Mouse (Mus musculus) forebrain, embryonic 12.5 days (tissue): ENCODE measurements around the gene 1110017D15Rik. TPM values are rescaled to one million over a fixed set of nuclear protein-coding genes. Genes with fewer than 3 reads are reported as not detected.

Experiments
- ATAC-seq: fragments of 200-750 bp; cut with Nextera tagmentation; 2 replicates; pipeline ENCODE4 v1.8.0; 2017; ENCODE audit warnings: moderate TSS enrichment; ENCODE audit not compliant: low FRiP score
- H3K27ac ChIP-seq: fragments of 300-500 bp; sonication (generic); 2 replicates; pipeline ENCODE4 v1.5.1; 2016; ENCODE audit warnings: mild to moderate bottlenecking
- H3K27me3 ChIP-seq: fragments of 300-500 bp; sonication (generic); 2 replicates; pipeline ENCODE4 v1.6.1; 2016; ENCODE audit warnings: mild to moderate bottlenecking
- H3K36me3 ChIP-seq: fragments of 300-500 bp; sonication (generic); replicated peaks from 2 replicates; pipeline ENCODE4 v1.6.1; 2016; ENCODE audit warnings: mild to moderate bottlenecking
- H3K4me1 ChIP-seq: fragments of 300-500 bp; sonication (generic); 2 replicates; pipeline ENCODE4 v1.6.1; 2016
- H3K4me2 ChIP-seq: fragments of 300-500 bp; sonication (generic); 2 replicates; pipeline ENCODE4 v1.6.1; 2016; ENCODE audit warnings: mild to moderate bottlenecking, moderate library complexity
- H3K4me3 ChIP-seq: fragments of 300-500 bp; sonication (generic); replicated peaks from 2 replicates; pipeline ENCODE4 v1.5.1; 2016; ENCODE audit warnings: mild to moderate bottlenecking
- H3K9ac ChIP-seq: fragments of 300-500 bp; sonication (generic); 2 replicates; pipeline ENCODE4 v1.6.1; 2016; ENCODE audit warnings: mild to moderate bottlenecking
- H3K9me3 ChIP-seq: fragments of 300-500 bp; sonication (generic); 2 replicates; pipeline ENCODE4 v1.6.1; 2016
- WGBS: fragments of 180-500 bp; shearing (Covaris S2); methylation state at CpG from one replicate; pipeline ENCODE4 v1.1.7; 2016; 5-methylcytosine and 5-hydroxymethylcytosine counted together
- polyA plus RNA-seq: library from polyadenylated mRNA; unstranded; fragments of >200 nt; fragmentation: Nextera tagmentation; extraction: Ambion mirVana; gene quantifications from 2 replicates; pipeline ENCODE4 v1.2.1, GENCODE M21; 2016

The 1110017D15Rik gene
- polyA plus RNA-seq, 1 experiment from 2014 or later: 10.5 TPM

DNA sequence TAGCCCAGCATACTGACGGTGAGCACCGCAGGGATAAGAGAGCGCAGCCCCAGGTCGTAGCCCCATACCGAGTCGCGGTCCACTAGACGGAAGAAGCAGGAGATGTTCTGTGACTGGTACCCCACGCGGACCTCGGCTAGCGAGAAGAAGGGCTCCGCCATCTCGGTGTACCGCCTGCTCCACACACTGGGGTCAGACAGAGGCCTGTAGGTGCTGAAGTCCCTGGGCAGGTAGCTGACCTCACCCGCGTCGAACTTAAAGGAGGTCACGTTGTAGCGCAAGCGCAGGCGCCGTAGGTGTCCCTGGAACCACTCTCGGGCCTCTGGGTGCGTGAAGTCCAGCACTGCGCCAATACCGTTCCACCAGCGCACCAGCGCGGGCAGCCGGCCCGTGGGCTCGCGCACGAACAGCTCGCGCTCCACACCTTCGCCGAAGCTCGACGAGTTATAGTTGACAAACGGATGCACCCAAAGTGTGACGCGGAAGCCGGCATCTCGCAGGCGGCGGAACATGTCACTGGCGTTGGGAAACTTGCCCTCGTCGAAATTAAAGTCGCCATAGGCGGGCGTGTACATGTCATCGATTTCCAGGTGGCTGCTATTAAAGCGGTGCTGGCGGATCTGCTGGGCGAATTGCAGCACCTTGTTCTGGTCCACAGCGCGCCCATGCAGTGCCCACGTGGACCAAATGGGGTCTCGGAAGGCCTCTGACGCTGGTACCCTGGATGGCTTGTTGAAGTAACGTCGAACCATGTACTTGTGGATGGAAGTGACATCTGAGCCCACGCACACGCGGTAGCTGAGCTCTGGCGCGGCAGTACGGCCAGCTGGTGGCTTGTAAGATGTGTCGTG lies 18.9 kb downstream of the 1110017D15Rik start:
- peaks cover 82% of the 10 kb centered on the region for H3K27me3 ChIP-seq
- H3K36me3 ChIP-seq: no peaks in the 10 kb centered on the region
- peak overlapping the region; percentile 55 for H3K4me2 ChIP-seq
- no peak for ATAC-seq
- H3K9ac ChIP-seq: peak overlapping the region; percentile 17; the same call in 1 of the 2 replicates
- H3K4me1 ChIP-seq: peaks cover 38% of the 10 kb centered on the region
- H3K27ac ChIP-seq: no peak overlapping the region
- peak overlapping the region; percentile 39 for H3K4me3 ChIP-seq
- no peaks in the 10 kb centered on the region for H3K9me3 ChIP-seq
- WGBS: 6% methylated on average over 72 of the region's 72 CpGs

DNA sequence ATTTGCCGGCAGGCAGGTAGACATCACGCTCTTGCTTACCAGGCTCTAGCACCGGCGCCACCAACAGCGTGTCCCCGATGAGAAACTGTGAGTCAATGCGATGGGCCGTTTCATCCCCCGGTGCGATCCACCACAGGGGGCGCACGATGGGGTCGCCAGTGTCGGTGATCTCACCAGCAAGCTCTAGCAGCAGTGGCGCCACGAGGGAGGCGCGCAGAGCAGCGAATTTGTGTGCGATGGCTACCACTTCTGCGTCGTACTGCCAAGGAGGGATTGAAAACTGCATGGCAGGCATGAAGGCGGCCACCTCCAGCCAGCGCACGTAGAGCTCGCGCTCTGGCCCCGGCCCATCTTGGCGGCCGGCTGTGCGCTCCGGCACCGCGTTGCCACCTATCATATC lies 19.6 kb downstream of the 1110017D15Rik start:
- Histone ChIP-seq H3K4me3 (peak overlapping the region; percentile 39), H3K36me3 (no peaks in the 10 kb centered on the region), H3K4me1 (peaks cover 32% of the 10 kb centered on the region), H3K4me2 (peak overlapping the region; percentile 55), H3K9ac (peak overlapping the region; percentile 17; the same call in 1 of the 2 replicates), H3K27me3 (peaks cover 80% of the 10 kb centered on the region), H3K27ac (no peak overlapping the region), H3K9me3 (no peaks in the 10 kb centered on the region)
- WGBS: 2% methylated on average over 34 of the region's 34 CpGs
- 0 out of 2 replicates have a peak, but pooled peaks have one; percentile 21 for ATAC-seq

DNA sequence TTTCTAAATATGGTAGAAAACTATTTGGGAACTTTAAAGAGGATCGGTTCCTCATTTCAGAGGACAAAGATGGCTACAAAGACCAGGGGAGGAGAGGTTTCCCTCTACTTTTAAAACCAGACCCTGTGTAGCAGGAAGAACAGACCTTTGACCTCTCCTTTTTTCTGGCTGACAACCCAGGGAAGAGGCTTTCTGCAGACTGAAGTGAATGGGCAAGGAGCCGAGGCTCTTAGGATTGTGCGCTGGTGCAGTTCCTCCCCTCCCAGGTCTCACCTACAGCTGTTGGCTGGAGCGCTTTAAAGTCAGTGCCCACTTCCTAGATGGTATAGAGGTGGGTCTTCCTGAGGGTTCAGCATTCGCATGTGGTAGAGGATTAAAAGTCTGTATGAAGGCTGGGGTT lies 20.1 kb downstream of the 1110017D15Rik start:
- Histone ChIP-seq H3K27ac (no peak overlapping the region), H3K4me3 (no peak overlapping the region), H3K27me3 (peaks cover 74% of the 10 kb centered on the region), H3K4me2 (no peak overlapping the region), H3K9me3 (no peaks in the 10 kb centered on the region), H3K9ac (no peak overlapping the region), H3K4me1 (peaks cover 26% of the 10 kb centered on the region), H3K36me3 (no peaks in the 10 kb centered on the region)
- 47% methylated on average over 5 of the region's 5 CpGs for WGBS
- ATAC-seq: no peak

DNA sequence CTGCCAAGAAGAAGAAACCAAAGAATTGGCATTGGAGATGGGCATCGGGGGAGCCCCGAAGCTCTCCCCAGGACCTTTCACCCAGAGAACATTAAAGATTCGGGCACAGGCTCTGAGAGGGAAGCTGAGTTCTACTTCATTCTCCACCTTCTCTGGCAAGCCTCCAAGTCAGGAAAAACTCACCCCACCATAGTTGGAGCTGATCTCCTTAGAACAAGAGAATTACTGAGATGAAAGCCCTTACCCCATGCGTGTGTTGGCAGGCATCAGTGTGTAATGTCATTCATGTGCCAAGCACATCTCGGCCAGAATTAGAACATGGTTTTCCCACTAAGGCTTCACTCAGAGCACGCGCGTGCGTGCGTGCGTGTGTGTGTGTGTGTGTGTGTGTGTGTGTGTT lies 21.3 kb downstream of the 1110017D15Rik start:
- H3K4me1 ChIP-seq: peaks cover 21% of the 10 kb centered on the region
- no peak overlapping the region for H3K9ac ChIP-seq
- H3K4me2 ChIP-seq: no peak overlapping the region
- no peak overlapping the region for H3K4me3 ChIP-seq
- H3K9me3 ChIP-seq: no peaks in the 10 kb centered on the region
- H3K36me3 ChIP-seq: no peaks in the 10 kb centered on the region
- H3K27ac ChIP-seq: no peak overlapping the region
- ATAC-seq: no peak
- whole genome bisulfite sequencing: 80% methylated on average over 11 of the region's 11 CpGs
- peaks cover 62% of the 10 kb centered on the region for H3K27me3 ChIP-seq

DNA sequence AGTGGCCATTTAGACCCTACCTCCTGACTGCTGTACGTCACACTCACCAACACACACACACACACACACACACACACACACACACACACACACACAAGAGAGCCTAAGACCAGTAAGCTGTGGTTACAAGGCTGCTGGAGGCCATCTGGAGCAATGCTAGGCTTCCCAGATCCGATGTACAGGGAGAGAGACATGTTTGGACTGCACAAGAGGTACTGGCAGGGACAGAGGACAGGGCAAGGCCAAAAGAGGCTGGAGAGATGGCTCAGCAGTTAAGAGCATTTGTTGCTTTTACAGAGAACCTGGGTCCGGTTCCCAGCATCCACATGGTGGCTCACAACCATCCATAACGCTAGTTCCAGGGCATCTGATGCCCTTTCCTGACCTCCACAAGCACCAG lies 22.1 kb downstream of the 1110017D15Rik start:
- H3K36me3 ChIP-seq: no peaks in the 10 kb centered on the region
- H3K9me3 ChIP-seq: no peaks in the 10 kb centered on the region
- no peak overlapping the region for H3K9ac ChIP-seq
- H3K4me1 ChIP-seq: peaks cover 21% of the 10 kb centered on the region
- WGBS: 92% methylated on average over 4 of the region's 4 CpGs
- no peak overlapping the region for H3K27ac ChIP-seq
- ATAC-seq: no peak
- no peak overlapping the region for H3K4me3 ChIP-seq
- H3K4me2 ChIP-seq: no peak overlapping the region
- H3K27me3 ChIP-seq: peaks cover 54% of the 10 kb centered on the region

DNA sequence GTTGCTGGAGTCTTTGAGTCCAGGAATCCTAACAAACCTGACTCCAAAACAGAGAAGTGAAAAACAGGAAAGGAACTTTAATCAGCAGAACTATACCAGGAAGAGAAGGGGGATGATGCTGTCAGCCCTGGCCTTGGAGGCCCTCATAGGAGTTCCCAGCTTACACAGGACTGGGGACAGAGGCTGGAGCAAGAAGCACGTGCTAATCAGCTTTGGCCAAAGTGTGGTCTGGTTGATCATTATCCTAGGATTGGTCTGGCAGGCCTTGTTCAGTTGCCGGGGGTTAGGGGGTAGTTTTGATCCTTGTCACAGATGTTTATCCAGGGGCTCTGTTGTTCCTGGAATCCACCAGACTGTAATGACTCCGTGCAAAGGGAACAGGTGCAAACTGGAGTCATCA lies 22.8 kb downstream of the 1110017D15Rik start:
- peaks cover 21% of the 10 kb centered on the region for H3K4me1 ChIP-seq
- 60% methylated on average over 3 of the region's 3 CpGs for WGBS
- H3K4me3 ChIP-seq: no peak overlapping the region
- no peak overlapping the region for H3K9ac ChIP-seq
- no peaks in the 10 kb centered on the region for H3K36me3 ChIP-seq
- no peak for ATAC-seq
- H3K27me3 ChIP-seq: peaks cover 48% of the 10 kb centered on the region
- H3K9me3 ChIP-seq: no peaks in the 10 kb centered on the region
- no peak overlapping the region for H3K27ac ChIP-seq
- no peak overlapping the region for H3K4me2 ChIP-seq

DNA sequence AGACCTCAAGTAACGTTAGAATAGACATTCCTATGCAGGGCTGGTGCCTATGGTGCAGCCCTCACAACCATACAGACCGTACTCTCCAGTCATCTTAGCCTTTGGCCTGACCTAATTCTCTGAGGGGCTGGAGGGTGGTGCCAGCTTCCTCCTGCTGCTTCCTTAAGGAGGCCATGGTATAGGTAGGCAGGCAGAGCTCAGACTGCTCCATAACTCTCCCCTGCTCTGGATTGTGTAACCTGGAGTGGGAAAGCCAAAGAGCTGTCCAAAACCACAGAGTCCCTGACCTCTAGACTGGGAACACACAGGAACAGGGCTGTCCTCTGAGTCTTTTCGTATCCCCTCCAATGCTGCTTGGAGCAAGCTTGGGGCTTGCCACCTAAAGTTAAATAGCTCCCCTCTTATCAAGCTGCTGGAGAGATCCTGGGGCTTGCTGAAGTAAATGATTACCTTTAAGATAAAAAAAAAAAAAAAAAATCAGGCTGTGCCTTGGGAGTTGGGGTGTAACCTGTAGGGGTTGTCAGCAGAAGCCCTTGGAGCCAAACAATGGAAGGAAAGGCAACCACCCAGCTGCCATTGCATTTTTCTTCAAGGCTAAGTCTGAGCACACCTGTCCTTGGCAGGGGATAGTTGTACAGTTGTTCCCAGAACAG lies 23.5 kb downstream of the 1110017D15Rik start:
- Histone ChIP-seq H3K27ac (no peak overlapping the region), H3K4me2 (no peak overlapping the region), H3K4me1 (peaks cover 13% of the 10 kb centered on the region), H3K36me3 (no peaks in the 10 kb centered on the region), H3K9me3 (no peaks in the 10 kb centered on the region), H3K4me3 (no peak overlapping the region), H3K9ac (no peak overlapping the region), H3K27me3 (peaks cover 40% of the 10 kb centered on the region)
- ATAC-seq: no peak
- 83% methylated on average over 3 of the region's 3 CpGs for WGBS

DNA sequence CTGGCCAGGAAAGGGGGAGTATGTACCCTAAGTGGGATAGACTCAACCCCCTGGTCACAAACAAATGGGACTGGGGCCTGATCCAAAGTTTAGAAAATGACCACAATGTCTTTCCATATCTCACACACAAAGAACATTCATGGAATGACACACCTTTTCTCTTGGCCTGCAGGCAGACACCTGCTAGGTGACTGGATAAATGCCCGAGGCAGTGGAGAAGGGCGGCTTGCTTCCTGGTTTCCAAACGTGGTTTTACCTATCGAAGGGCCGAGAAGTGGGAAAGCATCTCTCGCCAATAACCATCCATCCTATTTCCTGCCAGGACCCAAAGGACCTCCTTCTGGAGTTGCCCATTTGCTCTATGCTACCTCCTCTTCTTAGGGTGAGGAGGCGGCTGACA lies 24.2 kb downstream of the 1110017D15Rik start:
- Histone ChIP-seq H3K4me1 (peaks cover 7% of the 10 kb centered on the region), H3K36me3 (no peaks in the 10 kb centered on the region), H3K27me3 (peaks cover 33% of the 10 kb centered on the region), H3K9me3 (no peaks in the 10 kb centered on the region), H3K4me2 (no peak overlapping the region), H3K9ac (no peak overlapping the region), H3K27ac (no peak overlapping the region), H3K4me3 (no peak overlapping the region)
- 88% methylated on average over 7 of the region's 7 CpGs for WGBS
- no peak for ATAC-seq

DNA sequence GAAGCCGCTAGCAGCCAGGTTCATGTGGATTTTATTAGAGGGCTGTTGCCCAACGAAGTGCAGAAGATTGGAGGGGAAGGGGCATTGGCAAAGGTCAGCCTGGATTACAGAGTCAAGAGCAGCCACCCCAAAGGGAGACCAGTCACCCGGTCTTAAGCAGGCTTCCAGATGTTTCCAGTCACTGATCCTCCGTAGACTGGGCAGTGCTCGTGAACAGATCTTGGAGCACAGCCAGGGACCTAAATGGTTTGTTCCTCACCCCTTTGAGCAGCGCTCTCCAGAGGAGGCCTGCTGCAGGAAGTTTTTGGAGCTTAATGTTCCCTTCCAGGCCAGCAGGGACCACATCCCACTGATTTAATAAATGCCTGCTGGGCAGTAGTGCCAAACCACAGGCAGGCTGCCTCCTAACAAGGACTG lies 35.5 kb downstream of the 1110017D15Rik start:
- H3K9me3 ChIP-seq: no peaks in the 10 kb centered on the region
- H3K9ac ChIP-seq: no peak overlapping the region
- peak overlapping the region; percentile 20; the same call in 1 of the 2 replicates for H3K27ac ChIP-seq
- H3K4me3 ChIP-seq: no peak overlapping the region
- H3K36me3 ChIP-seq: peaks cover 13% of the 10 kb centered on the region; the same call in 1 of the 2 replicates
- H3K4me2 ChIP-seq: no peak overlapping the region
- WGBS: 65% methylated on average over 6 of the region's 6 CpGs
- ATAC-seq: no peak
- peaks cover 2% of the 10 kb centered on the region; the same call in 1 of the 2 replicates for H3K4me1 ChIP-seq
- no peaks in the 10 kb centered on the region for H3K27me3 ChIP-seq

DNA sequence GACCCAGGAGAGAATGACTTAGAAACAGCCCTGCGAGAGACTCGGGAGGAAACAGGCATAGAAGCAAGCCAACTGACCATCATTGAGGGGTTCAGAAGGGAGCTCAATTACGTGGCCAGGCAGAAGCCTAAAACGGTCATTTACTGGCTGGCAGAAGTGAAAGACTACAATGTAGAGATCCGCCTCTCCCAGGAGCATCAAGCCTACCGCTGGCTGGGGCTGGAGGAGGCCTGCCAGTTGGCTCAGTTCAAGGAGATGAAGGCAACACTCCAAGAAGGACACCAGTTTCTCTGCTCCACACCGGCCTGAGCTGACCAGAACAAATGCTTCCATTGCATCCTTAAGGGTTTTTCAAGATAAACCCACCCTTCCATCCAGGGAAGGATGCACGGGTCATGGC lies 36.9 kb downstream of the 1110017D15Rik start:
- H3K9ac ChIP-seq: no peak overlapping the region
- no peak for ATAC-seq
- no peak overlapping the region for H3K4me3 ChIP-seq
- H3K9me3 ChIP-seq: no peaks in the 10 kb centered on the region
- H3K4me2 ChIP-seq: no peak overlapping the region
- H3K27ac ChIP-seq: no peak overlapping the region
- no peaks in the 10 kb centered on the region for H3K27me3 ChIP-seq
- WGBS: 86% methylated on average over 8 of the region's 8 CpGs
- H3K4me1 ChIP-seq: peaks cover 2% of the 10 kb centered on the region; the same call in 1 of the 2 replicates
- peaks cover 13% of the 10 kb centered on the region; the same call in 1 of the 2 replicates for H3K36me3 ChIP-seq

DNA sequence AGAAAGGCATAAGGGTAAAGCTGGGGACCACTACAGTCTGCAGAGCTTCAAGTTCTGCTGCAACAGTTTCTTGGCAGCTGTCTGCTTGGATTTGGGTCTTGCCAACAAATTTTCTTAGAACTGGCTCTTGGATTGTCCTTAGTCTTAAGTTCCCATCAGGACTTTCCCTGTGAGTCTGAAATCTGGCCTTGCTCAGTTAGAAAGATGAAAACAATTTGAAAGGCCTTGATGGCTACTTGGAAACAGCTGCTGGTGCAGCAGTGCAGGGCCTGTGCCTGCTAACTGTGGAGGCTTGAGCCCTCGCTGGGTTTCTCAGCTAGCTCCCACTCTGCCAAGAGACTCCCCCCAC lies 37.7 kb downstream of the 1110017D15Rik start:
- Histone ChIP-seq H3K9me3 (no peaks in the 10 kb centered on the region), H3K4me1 (peaks cover 2% of the 10 kb centered on the region; the same call in 1 of the 2 replicates), H3K9ac (no peak overlapping the region), H3K4me2 (no peak overlapping the region), H3K36me3 (peaks cover 13% of the 10 kb centered on the region; the same call in 1 of the 2 replicates), H3K4me3 (no peak overlapping the region), H3K27ac (no peak overlapping the region), H3K27me3 (no peaks in the 10 kb centered on the region)
- WGBS: 75% methylated on average over 1 of the region's 1 CpGs
- ATAC-seq: no peak

DNA sequence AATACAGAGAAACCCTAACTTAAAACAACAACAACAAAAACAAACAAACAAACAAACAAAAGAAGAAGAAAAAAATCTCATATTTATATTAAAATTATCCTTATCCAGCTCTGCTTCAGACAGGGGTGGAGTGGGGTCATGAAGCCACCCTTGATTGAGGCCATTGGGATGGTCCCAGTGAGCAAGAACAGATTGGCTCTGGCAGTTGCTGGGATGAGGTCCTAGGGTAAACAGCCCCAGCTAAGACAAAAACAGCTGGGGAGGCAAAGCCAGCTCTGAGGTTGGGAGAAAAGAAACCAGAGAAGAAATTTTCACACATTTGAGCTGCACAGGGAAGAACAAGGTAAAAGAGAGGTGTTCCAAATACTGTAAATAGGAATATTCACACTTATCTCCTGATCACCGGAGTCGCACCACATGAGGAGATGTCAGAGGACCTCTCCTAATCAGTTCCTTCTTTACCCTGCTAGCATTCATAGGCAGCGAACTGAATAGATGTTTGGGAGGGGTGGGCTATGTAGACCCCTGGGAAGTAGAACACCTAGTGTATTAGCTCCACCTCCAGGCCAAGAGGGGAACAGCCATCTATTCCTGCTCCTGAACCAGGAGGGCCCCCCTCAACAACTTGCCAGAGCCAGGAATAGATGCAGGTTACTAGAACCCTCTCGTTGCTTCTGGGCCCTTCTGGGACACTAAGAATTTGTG lies 38.2 kb downstream of the 1110017D15Rik start:
- WGBS: 61% methylated on average over 4 of the region's 4 CpGs
- H3K4me2 ChIP-seq: no peak overlapping the region
- H3K27me3 ChIP-seq: no peaks in the 10 kb centered on the region
- peaks cover 13% of the 10 kb centered on the region; the same call in 1 of the 2 replicates for H3K36me3 ChIP-seq
- no peaks in the 10 kb centered on the region for H3K9me3 ChIP-seq
- ATAC-seq: no peak
- H3K4me1 ChIP-seq: peaks cover 2% of the 10 kb centered on the region; the same call in 1 of the 2 replicates
- H3K27ac ChIP-seq: no peak overlapping the region
- no peak overlapping the region for H3K4me3 ChIP-seq
- no peak overlapping the region for H3K9ac ChIP-seq
